Mouse (Mus musculus): Measurements from ENCODE around the gene Slc9a3.

Gene Slc9a3

DNA sequence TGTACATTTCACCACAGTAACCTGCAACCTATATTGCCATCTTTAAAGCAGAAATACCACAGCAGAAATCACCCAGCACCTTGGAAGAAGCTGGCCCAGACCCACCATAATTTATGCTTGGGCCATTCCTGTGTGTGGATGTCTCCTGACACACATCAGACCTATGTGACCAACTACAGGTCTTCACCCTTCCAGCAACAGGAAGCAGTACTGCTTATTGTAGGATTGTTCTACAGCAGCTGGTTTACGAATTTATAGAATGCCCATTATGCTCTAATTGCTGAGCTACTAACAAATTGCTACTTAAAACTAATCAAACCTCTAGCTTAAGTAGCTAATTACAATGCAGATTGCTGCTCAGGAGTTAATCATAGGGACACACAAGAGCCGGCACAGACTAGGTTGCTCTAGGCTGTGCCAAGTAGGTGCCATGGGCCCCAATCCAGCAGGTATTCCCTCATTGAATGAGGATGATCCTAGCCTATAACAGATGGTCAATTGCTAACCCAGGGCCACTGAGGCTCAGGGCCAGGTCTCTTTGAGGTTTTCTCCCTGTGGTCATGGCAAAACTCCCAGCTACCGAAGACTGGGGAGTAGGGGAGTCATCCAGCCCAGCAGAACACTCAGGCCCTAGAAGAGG is 24.8 kb downstream of the Slc9a3 start:
- DNase-seq, result no peak

DNA sequence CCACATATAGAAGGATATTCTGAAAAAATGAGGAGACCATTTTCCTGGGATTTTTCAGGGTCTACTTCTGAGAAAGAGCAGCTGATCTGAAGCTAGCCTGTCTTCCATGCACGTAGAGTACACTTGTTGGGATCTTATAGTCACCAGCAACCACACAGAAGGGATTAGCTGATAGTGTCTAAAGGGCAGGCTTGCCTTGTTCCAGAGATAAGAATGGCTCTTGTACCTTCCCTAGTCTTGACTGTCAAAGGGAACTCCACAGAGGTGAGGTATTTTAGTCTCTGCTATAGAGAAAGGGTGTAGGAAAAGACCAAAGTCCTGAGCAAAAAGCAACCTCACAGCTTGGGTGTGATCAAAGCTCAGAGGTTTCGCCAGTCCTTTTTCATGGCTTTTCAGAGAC is 26.1 kb downstream of the Slc9a3 start:
- DNase-seq, result no peak

DNA sequence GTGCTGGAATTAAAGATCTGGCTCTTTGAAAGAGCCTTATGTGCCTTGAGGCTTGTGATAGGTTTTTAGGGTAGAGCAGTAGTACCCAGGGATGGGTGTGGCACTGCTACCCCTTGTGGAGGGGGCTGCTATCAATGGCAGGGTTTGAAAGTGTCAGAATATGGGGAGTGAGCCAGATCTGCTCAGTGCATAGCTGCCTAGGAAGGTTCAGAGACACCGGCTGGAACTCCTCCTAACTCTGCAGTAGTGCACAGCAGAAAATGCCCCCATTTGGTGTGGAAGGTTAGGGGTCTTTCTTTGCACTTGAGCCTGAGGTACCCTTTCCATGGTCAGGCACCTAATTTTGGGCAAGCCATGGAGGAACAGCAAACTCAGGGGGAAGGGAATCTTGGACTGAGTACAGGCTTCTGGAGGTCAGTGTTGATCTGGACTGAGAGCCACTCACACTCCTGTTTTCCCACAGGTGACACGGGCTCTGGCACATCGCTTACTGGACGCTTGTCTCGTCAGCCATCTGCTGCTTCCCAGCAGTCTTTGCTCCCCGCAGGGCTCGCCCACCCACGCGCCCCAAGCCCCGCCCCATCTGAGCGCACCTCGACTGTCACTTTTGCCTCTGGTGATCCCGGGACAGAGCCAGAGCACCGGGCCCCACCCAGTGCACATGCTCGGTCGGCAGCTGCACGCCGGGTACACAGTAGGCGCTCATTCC is 45.2 kb downstream of the Slc9a3 start:
- peak; percentile 77 for DNase-seq

DNA sequence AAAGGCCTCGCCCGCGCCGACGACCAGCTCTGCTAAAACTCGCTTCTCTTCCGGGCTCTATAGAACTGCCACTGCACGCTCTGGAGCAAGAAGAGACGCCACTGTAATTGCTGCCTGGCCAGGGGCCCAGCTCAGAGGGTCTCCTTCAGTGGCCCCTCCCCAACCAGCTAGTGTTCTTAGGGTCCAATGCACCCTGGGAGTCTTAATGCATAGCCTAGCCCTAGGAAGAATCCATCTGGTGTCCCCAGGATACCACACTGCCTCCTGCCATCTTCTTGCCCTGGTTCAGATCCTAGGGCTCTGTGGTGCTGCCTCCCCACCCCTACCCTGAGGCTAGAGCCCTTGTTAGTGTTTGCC is 45.8 kb downstream of the Slc9a3 start:
- no peak for DNase-seq

DNA sequence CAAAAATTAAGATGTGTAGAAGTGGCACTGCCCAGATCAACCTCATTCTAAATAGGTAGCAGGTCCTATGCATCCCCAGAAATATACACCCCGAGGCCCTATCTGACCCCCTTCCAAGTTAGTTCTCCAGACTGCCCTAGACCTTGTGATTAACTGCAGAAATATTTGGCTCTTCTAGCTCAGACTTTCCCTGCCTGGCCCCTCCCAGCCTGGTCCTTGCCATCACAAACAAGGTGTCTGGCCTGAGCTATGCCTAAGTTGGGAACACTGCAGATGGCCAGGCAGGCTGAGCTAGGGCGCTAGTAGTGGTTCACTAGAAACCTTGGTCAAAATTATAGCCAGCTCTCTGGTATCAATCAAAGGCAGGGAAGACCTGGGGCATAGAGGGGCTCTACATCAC is 46.2 kb downstream of the Slc9a3 start:
- DNase-seq, result no peak

DNA sequence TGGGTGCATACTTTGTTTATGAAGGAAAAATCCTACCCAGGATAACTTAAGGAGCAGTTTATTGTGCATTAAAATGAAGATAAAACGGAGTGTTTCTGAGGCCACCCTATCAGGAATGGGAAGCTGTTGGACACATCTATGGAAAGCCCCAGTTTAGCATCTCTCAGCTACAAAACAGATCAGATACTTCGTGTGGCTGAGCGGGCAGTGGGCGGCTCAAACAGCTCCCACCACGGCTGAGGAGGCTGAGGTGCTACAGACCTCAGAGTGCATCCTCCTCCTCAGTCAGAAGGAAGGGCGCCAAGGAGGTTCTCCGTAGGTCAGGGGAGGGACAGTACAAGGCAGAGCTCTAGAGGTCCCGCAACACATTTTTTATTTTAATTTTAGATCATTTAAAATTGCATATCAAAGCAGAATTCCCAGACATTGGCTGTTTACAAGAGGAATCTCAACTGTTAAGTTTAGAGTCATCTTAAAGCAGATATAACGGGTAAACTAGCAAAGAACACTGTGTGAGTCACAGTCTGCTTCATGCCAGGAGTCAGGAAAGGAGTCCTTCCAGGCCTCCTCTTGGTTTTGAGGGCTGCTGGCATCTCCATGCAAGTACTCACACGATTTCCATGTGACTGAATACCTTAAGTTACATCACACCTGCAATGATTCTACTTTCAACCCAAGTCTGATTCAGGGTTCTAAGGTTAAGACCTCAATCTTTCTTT is 48.3 kb downstream of the Slc9a3 start:
- no peak for DNase-seq

DNA sequence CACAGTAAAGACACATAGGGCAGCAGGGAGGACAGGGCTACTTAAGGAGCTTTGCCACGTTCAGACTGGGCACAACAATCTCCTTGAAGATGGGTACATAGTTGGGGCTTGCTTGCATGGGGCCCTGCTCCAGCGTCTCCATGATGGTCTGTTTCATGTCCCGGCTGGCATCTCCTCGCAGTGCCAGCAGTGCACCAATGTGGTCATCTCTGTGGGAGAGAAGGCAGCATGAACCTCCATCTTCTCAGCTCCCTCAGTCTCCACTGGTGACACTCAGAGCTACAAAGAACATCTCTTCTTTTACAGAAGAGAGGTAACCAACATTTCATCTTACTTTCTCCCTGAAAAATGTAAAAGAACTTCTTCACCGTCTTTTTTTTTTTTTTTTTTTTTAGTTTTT is 50.8 kb downstream of the Slc9a3 start:
- no peak for DNase-seq

DNA sequence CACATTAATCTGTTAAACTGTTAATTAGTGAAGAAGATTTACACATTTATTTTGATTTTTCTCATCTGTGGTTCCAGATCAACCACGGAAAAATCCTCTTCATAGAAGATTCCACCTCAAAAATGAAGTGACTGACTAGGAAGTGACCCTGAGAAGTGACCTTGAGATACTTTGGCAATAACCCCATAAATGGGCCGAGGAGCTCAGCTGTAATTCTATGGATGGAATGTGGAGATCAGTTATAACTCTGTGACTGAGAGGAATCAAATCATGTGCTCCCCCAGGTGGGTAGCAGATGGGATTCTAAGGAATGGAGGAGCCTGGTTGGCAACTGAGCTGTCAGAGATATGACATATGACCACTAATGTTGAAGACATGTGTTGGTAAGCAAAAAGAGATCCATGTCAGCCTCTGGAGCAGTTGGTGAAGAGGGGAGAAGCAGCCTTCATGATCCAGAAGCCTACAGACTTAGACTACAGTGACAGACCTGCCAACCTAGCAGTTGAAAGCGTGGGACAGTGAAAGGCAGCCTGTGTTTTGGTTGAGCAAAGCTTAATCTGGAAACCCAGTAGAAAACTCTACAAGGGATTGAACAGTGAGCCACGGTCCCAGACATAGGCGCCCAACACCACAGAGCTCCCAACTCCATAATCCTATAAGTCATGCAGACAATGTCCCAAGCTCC is 61.9 kb downstream of the Slc9a3 start:
- DNase-seq, result no peak

DNA sequence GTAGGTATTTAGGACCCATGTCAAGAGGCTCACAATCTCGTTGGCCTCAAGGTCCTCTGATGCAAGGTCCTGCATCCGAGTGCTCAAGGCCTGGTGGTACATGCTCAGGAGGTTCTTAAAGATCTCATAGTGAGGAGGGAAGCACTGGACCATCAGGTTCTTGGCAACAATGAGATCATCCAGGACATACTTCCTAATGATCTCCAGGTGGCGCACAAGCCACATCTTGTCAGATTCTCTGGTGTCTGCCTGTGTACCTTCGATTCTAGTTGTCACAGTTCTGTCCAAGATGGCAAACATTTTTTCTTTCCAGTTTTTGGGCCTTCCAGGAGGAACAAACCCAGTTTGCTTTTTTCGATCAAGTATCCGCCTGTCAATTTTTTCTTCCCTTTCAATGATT is 71.4 kb downstream of the Slc9a3 start:
- DNase-seq, result no peak

DNA sequence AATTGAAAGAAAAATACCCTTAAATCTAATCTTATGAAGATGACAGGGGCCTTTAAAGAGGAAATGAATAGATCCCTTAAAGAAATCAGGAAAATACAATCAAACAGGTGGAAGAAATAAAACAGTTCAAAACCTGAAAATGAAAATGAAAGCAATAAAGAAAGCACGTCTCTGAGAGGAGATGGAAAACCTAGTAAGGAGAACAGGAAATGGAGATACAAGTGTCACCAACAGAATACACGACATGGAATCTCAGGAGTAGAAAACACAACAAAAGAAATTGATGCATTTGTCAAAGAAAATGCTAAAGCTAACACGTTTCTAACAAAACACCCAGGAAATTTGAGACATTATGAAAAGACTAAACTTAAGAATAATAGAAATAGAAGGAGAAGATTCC is 75.2 kb downstream of the Slc9a3 start:
- DNase-seq, result no peak

DNA sequence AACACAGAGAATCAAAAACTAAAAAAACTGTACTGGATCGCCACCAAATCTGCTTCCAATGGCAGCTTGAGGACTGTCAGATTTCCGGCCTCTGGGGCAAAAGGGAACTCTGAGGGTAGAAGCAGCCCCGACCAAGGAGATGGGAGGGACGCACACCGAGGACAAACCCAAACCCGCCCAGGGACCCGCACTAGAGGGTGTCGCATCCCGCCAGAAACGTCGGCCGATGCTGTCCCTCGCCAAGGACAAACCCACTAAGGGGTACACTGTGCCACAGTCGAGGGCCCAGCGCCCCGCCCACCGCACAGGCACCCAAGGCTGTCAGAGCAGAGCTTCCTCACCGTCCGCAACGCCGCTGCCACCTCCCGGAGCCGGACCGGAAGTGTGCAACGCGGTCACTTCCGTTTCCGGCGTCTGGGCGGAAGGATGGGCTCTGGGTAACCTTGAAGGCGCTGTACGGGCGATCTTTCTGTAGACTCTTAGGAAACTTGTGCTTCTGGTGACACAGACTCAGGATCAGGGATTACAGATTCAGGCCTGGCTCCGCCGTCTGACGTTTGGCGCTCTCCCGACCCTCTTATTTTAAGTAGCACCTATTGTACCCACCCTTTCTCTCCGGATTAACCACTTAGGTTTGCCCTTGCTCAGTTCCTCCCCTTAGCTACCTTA is 87.2 kb downstream of the Slc9a3 start, which contains the start of gene Exoc3:
Gene Exoc3, minus strand, starts transcription at position 416 of the 669 bp plus-strand sequence.
- peak; percentile 91 for DNase-seq

DNA sequence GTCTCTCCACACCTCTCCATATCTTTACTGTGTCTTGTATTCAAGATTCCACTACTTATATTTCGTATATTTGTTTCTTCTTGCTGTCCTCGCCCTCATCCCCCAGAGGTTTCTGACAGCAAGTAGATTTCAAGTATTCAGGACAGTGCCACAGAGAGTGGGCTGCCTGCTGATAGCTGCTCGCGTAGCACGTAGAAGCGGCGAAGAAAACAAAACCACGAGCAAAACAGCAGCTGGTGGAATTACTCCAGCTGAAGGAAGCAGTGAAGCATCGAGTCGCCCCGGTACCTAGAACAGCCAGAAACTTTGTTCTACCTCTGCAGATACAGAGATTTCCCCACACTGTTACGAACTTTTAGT is 87.7 kb downstream of the Slc9a3 start:
- peak; percentile 41 for DNase-seq

DNA sequence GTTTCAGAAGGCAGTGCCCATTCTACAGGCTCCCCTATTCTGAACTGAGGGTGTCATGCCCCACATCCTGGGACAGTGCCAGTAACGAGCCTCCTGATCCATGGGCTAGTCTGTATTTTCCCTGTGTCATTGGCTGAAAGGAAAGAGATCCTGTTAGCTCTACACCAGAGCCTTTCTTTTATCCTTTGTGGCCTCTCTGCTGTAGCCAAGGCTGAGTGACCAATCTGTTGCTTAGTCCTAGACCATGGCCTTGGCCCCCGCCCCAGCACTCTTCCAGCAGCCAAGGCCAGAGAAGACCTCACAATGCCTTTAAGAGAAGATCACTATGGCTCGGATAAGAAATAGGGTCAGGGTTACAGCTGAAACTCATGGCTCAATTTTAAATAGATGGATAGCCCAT is 97.2 kb downstream of the Slc9a3 start:
- DNase-seq, result no peak

Measured in thymus, postnatal 14 days (tissue).